Comparison of ENCODE assay signal across 11 mouse cellular contexts in genomic region chr2:84660253-84660652, GRCm38 (mm10). TPM values are rescaled to one million over a fixed set of nuclear protein-coding genes. Genes with fewer than 3 reads are reported as not detected.
DNase-seq lines count a peak whose midpoint lies in the region; ATAC-seq and TF ChIP-seq lines count a peak whose summit lies in the region.
"Had no signal": no experiment of that assay in that cellular context is flagged by ENCODE, and none has a peak within 500 bp of the region (broad histone marks: within the 10 kb centered on the region; RNA-seq: fewer than 3 reads in every experiment).

No protein-coding gene starts in this region.

- H3K4me1 ChIP-seq in kidney, embryonic 16.5 days (ENCODE audit: insufficient read depth, low read length): no peaks in the 10 kb centered on the region
- H3K4me1 ChIP-seq in CH12.LX (ENCODE audit: control insufficient read depth in 1 of 2, insufficient read depth in 2 of 2): peaks cover 3 to 14% of the 10 kb centered on the region in 2 experiments; a peak in 3 of 4 replicates
- H3K4me1 ChIP-seq: embryonic facial prominence, embryonic 12.5 days; limb, embryonic 13.5 days had no signal

- no peaks in the 10 kb centered on the region for H3K36me3 ChIP-seq in kidney, embryonic 16.5 days (ENCODE audit: insufficient read depth, low read length)
- no peaks in the 10 kb centered on the region for H3K36me3 ChIP-seq in CH12.LX (replicated peaks in 1 of 2; ENCODE audit: control insufficient read depth in 1 of 2, insufficient read depth in 1 of 2, low read length in 1 of 2)
- H3K36me3 ChIP-seq: embryonic facial prominence, embryonic 12.5 days; limb, embryonic 13.5 days had no signal

- no peak for TF ChIP-seq POLR2A in CH12.LX (IDR thresholded peaks at IDR 0.05; ENCODE audit: low read depth, low read length)

- no peaks in the 10 kb centered on the region for H3K27me3 ChIP-seq in kidney, embryonic 16.5 days (ENCODE audit: insufficient read depth, low read length)
- no peaks in the 10 kb centered on the region for H3K27me3 ChIP-seq in CH12.LX (replicated peaks)
- H3K27me3 ChIP-seq: embryonic facial prominence, embryonic 12.5 days; limb, embryonic 13.5 days had no signal

- no peak overlapping the region for H3K4me2 ChIP-seq in kidney, embryonic 16.5 days (replicated peaks; ENCODE audit: low read depth, low read length)
- H3K4me2 ChIP-seq in CH12.LX (ENCODE audit: insufficient read depth, low read depth, poor library complexity, severe bottlenecking): no peak overlapping the region
- H3K4me2 ChIP-seq: embryonic facial prominence, embryonic 12.5 days; limb, embryonic 13.5 days had no signal

- no peak overlapping the region for H3K9ac ChIP-seq in kidney, embryonic 16.5 days (replicated peaks; ENCODE audit: low read length)
- no peak overlapping the region for H3K9ac ChIP-seq in CH12.LX (ENCODE audit: insufficient read depth, low read depth)
- H3K9ac ChIP-seq: embryonic facial prominence, embryonic 12.5 days; limb, embryonic 13.5 days had no signal

- ATAC-seq in kidney, embryonic 16.5 days (ENCODE audit: low FRiP score, low TSS enrichment): no peak

- no peaks in the 10 kb centered on the region for H3K9me3 ChIP-seq in kidney, embryonic 16.5 days (ENCODE audit: low read length)
- peaks cover 2% of the 10 kb centered on the region for H3K9me3 ChIP-seq in CH12.LX (replicated peaks; ENCODE audit: low read length)
- H3K9me3 ChIP-seq: embryonic facial prominence, embryonic 12.5 days; limb, embryonic 13.5 days had no signal

- in situ Hi-C loops in CH12.LX (cut with MboI; ENCODE audit: low pct_ligation_motif_present, low pct_unique_long_range_greater_than_20kb, low sequenced_read_pairs): loop anchor here (25.0 kb wide), 1 partner anchor 198 kb away; no protein-coding TSS in a partner anchor

- dilution Hi-C loops in CH12.LX (cut with MboI; ENCODE audit: extremely low pct_ligation_motif_present, extremely low pct_unique_long_range_greater_than_20kb, low sequenced_read_pairs): no loop called here

- no peaks in the 10 kb centered on the region for H3K79me2 ChIP-seq in CH12.LX (replicated peaks; ENCODE audit: control insufficient read depth, extremely low read depth, insufficient read depth, poor library complexity, severe bottlenecking)

- no peak overlapping the region for H3K4me3 ChIP-seq in kidney, embryonic 16.5 days (ENCODE audit: low read length)
- no peak overlapping the region for H3K4me3 ChIP-seq in CH12.LX (replicated peaks in 1 of 3; ENCODE audit: low read depth in 2 of 3, low read length in 2 of 3, poor library complexity in 1 of 3)
- H3K4me3 ChIP-seq: embryonic facial prominence, embryonic 12.5 days; limb, embryonic 13.5 days had no signal

- peak; percentile 36 to 80; a peak in 3 of 4 replicates for TF ChIP-seq CTCF in CH12.LX (conservative IDR thresholded peaks at IDR 0.05 in 1 of 2, IDR thresholded peaks at IDR 0.05 in 1 of 2; ENCODE audit: low read depth in 2 of 2, low read length in 2 of 2)

- peak; percentile 41 for TF ChIP-seq RAD21 in CH12.LX (IDR thresholded peaks at IDR 0.05; ENCODE audit: low read depth, low read length)

- DNase-seq in kidney, adult 11 months: peak; percentile 64
- DNase-seq in CH12.LX (ENCODE audit: extremely low read depth): peak; percentile 74
- peak; percentile 38 for DNase-seq in c-Kit-positive CD71-positive TER-119-positive erythroid progenitor cells, embryonic 14.5 days (ENCODE audit: low spot score)
- peak; percentile 48 for DNase-seq in layer of hippocampus, adult 9-10 months (ENCODE audit: low spot score)
- DNase-seq in mesoderm, embryonic 11.5 days (ENCODE audit: low read depth, low spot score): peak; percentile 31
- DNase-seq in cerebellum, adult 9-11 months: no peak
- DNase-seq in ovary, postnatal 10 days (ENCODE audit: low spot score): no peak

- no peak for TF ChIP-seq EP300 in CH12.LX (IDR thresholded peaks at IDR 0.05; ENCODE audit: low read length)

- no peak overlapping the region for H3K27ac ChIP-seq in kidney, embryonic 16.5 days (ENCODE audit: low read length)
- no peak overlapping the region for H3K27ac ChIP-seq in CH12.LX (ENCODE audit: insufficient read depth, low read depth)
- H3K27ac ChIP-seq: embryonic facial prominence, embryonic 12.5 days; limb, embryonic 13.5 days had no signal

- 64% methylated on average over 3 of the region's 3 CpGs for WGBS in kidney, embryonic 16.5 days

TF ChIP-seq in CH12.LX, 34 proteins besides CTCF, POLR2A, EP300 and RAD21:
- TF ChIP-seq PAX5 (IDR thresholded peaks at IDR 0.05; ENCODE audit: low read length) (no peak), RCOR1 (conservative IDR thresholded peaks at IDR 0.05; ENCODE audit: low read depth, low read length) (no peak), GABPA (IDR thresholded peaks at IDR 0.05; ENCODE audit: insufficient replicate concordance, low read depth, low read length) (no peak), POLR2AphosphoS2 (IDR thresholded peaks at IDR 0.05; ENCODE audit: low read depth, low read length) (no peak), UBTF (IDR thresholded peaks at IDR 0.05; ENCODE audit: low read depth, low read length) (no peak), ZC3H11A (IDR thresholded peaks at IDR 0.05; ENCODE audit: low read depth, low read length) (no peak), ELF1 (IDR thresholded peaks at IDR 0.05; ENCODE audit: low read depth, low read length) (peak; percentile 66; the same call in 1 of the 2 replicates), ZNF384 (IDR thresholded peaks at IDR 0.05; ENCODE audit: low read depth, low read length) (no peak), ETS1 (conservative IDR thresholded peaks at IDR 0.05; ENCODE audit: low read depth, low read length) (no peak), KAT2A (IDR thresholded peaks at IDR 0.05; ENCODE audit: insufficient replicate concordance, low read length) (no peak), TBP (conservative IDR thresholded peaks at IDR 0.05; ENCODE audit: low read depth, low read length) (no peak), IRF4 (IDR thresholded peaks at IDR 0.05; ENCODE audit: low read depth, low read length) (peak; percentile 55; the same call in 1 of the 2 replicates), CHD2 (IDR thresholded peaks at IDR 0.05; ENCODE audit: low read length) (no peak), USF2 (conservative IDR thresholded peaks at IDR 0.05; ENCODE audit: low read depth, low read length) (no peak), E2F4 (IDR thresholded peaks at IDR 0.05; ENCODE audit: insufficient replicate concordance, low read depth, low read length) (no peak), TCF12 (IDR thresholded peaks at IDR 0.05; ENCODE audit: low read depth, low read length) (no peak), NRF1 (IDR thresholded peaks at IDR 0.05; ENCODE audit: low read depth, low read length) (no peak), MAZ (IDR thresholded peaks at IDR 0.05; ENCODE audit: low read depth, low read length) (no peak), SMC3 (IDR thresholded peaks at IDR 0.05; ENCODE audit: low read depth, low read length) (peak; percentile 83)
TF ChIP-seq in CH12.LX: peak in this region for 3.

RNA-seq across cellular contexts. Expression of gene Btbd18, which starts 1.4 kb away (rescaled TPM):
- 0.14 and 0.22 TPM in 2 replicates for polyA plus RNA-seq in kidney, embryonic 16.5 days (2015; fragmentation: Nextera tagmentation; extraction: Ambion mirVana)
- total RNA-seq in CH12.LX (2012; rRNA removed) (0.04 and 0.08 TPM in 2 replicates), CH12.LX (2014; rRNA removed) (not detected in 2 replicates)
- polyA plus RNA-seq in CH12.LX (2012; ENCODE audit: insufficient read length, low read depth): 0.18 and 0.24 TPM in 2 replicates

RNA-seq across cellular contexts. Expression of gene Ctnnd1, which starts 9.7 kb away (rescaled TPM):
- polyA plus RNA-seq in kidney, embryonic 16.5 days (2015; fragmentation: Nextera tagmentation; extraction: Ambion mirVana): 55.7 and 59.3 TPM in 2 replicates
- total RNA-seq in CH12.LX (2012; rRNA removed) (2.7 and 2.8 TPM in 2 replicates), CH12.LX (2014; rRNA removed) (0.28 and 0.38 TPM in 2 replicates)
- 1.2 and 1.5 TPM in 2 replicates for polyA plus RNA-seq in CH12.LX (2012; ENCODE audit: insufficient read length, low read depth)

RNA-seq across cellular contexts. Expression of gene Selenoh, which starts 10.3 kb away (rescaled TPM):
- 304 and 332 TPM in 2 replicates for polyA plus RNA-seq in kidney, embryonic 16.5 days (2015; fragmentation: Nextera tagmentation; extraction: Ambion mirVana)
- total RNA-seq in CH12.LX (2012; rRNA removed) (453 and 473 TPM in 2 replicates), CH12.LX (2014; rRNA removed) (408 and 428 TPM in 2 replicates)
- 275 and 277 TPM in 2 replicates for polyA plus RNA-seq in CH12.LX (2012; ENCODE audit: insufficient read length, low read depth)

RNA-seq across cellular contexts. Expression of gene Gm28635, which starts 17.6 kb away (rescaled TPM):
- not detected in 2 replicates for polyA plus RNA-seq in kidney, embryonic 16.5 days (2015; fragmentation: Nextera tagmentation; extraction: Ambion mirVana)
- not detected in 2 replicates for total RNA-seq in CH12.LX (2012; rRNA removed)
- not detected in 2 replicates for total RNA-seq in CH12.LX (2014; rRNA removed)
- polyA plus RNA-seq in CH12.LX (2012; ENCODE audit: insufficient read length, low read depth): not detected in 2 replicates
- polyA plus RNA-seq: embryonic facial prominence, embryonic 12.5 days; limb, embryonic 13.5 days; stomach, embryonic 16.5 days had no signal

RNA-seq across cellular contexts. Expression of gene Med19, which starts 17.9 kb away (rescaled TPM):
- 39.2 and 42.6 TPM in 2 replicates for polyA plus RNA-seq in kidney, embryonic 16.5 days (2015; fragmentation: Nextera tagmentation; extraction: Ambion mirVana)
- total RNA-seq in CH12.LX (2012; rRNA removed) (10.7 and 12.7 TPM in 2 replicates), CH12.LX (2014; rRNA removed) (25.6 and 25.9 TPM in 2 replicates)
- polyA plus RNA-seq in CH12.LX (2012; ENCODE audit: insufficient read length, low read depth): 23.1 and 24.7 TPM in 2 replicates

Comparison
In these comparisons a context has a peak if more than half of its experiments do, and no peak if none do; other contexts are left out.
1. DNase-seq: peak in kidney, adult 11 months (single experiment), CH12.LX (single experiment), c-Kit-positive CD71-positive TER-119-positive erythroid progenitor cells, embryonic 14.5 days (single experiment), layer of hippocampus, adult 9-10 months (single experiment) and mesoderm, embryonic 11.5 days (single experiment); none in cerebellum, adult 9-11 months (single experiment) and ovary, postnatal 10 days (single experiment).
2. RNA of gene Ctnnd1, which starts 9.7 kb away (polyA plus RNA-seq): 55.7 to 59.3 TPM in kidney, embryonic 16.5 days; 1.2 to 1.5 TPM in CH12.LX; every median in the first group is over 10 times any median in the second.